Mouse (Mus musculus): ENCODE results near the gene Map4k3. TPM values are rescaled to one million over a fixed set of nuclear protein-coding genes. Genes with fewer than 3 reads are reported as not detected.
A peak's percentile ranks its signal among the peaks of the same experiment; 100 is the strongest.
"Not testable (repeated sequence)": the region's sequence is repeated elsewhere in the genome, so short reads cannot be mapped to it uniquely, and the experiment has no call there.

The Map4k3 gene
- polyA plus RNA-seq, 1 experiment, result 38.0 TPM

DNA sequence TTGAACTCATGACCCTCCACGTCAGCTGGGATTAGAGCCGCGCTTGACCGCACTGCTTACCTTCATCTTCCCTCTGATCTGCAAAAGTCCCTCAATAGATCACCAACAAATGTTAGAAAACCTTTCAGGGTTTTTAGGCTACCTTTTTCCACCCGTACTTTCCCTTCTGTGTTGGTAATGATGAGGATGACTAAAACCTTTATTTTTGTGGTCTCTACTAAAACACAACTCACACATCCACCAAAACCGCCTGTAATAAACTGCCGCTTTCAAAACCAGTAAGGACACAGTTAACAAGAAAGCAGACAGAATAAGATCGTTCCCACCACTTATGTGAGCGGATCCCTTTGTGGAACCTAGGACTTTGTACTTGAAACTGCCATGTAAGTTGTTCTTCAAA, 149.2 kb downstream of the Map4k3 start:
- Histone ChIP-seq H3K4me1 (ENCODE audit: control insufficient read depth, insufficient read depth, low read length) (no peaks in the 10 kb centered on the region; the same call in 1 of the 2 replicates), H3K4me3 (replicated peaks; ENCODE audit: extremely low read depth, low read depth, low read length) (no peak overlapping the region)
- no peak for TF ChIP-seq POLR2A (IDR thresholded peaks at IDR 0.05; ENCODE audit: borderline replicate concordance, extremely low read depth, low read depth, low read length)
- TF ChIP-seq CTCF (IDR thresholded peaks at IDR 0.05; ENCODE audit: insufficient read depth, low read length), result no peak
- no peak for DNase-seq
- WGBS, result 94% methylated on average over 9 of the region's 9 CpGs

DNA sequence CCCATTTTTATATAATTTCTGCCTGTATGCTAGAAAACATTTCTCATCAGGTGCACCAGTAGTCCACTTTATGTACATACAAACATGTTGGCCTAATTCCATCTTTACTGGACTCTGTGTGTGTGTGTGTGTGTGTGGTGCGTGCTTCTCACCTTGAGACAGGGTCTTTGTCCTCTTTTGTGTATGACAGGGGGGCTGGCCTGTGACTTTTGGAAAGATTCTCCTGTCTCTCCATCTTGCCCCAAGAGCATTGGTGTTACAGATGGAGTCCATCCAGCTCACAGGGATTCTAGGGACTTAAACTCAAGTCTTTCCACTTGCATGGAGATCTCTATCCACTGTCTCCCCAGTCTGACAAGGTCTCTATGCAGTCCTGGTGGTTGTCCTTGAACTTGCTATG, 150.2 kb downstream of the Map4k3 start:
- H3K4me3 ChIP-seq (replicated peaks; ENCODE audit: extremely low read depth, low read depth, low read length), result no peak overlapping the region
- 100% methylated on average over 1 of the region's 1 CpGs for WGBS
- TF ChIP-seq POLR2A (IDR thresholded peaks at IDR 0.05; ENCODE audit: borderline replicate concordance, extremely low read depth, low read depth, low read length) (no peak), CTCF (IDR thresholded peaks at IDR 0.05; ENCODE audit: insufficient read depth, low read length) (no peak)

DNA sequence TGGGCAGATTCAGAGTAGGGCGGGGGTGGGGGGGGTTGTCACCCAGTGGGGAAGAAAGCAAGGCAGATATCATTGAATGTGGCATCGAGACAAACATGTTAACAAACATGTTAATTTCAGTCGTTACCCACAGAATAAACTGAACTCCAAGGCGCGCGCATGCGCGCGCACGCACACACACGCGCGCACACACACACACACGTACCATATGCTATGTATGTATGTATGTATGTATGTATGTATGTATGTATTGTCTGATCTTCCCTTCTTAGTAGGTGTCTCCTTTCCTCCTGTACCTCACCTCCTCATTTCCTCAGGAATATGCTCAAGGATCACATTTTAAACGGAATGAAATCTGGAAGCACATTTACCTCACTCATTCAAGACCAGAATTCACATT, 150.6 kb downstream of the Map4k3 start, which contains the start of gene Cdkl4:
TSS of gene Cdkl4 (minus strand) at position 175 of the 400 bp plus-strand sequence.
- H3K4me1 ChIP-seq (ENCODE audit: control insufficient read depth, insufficient read depth, low read length), result no peaks in the 10 kb centered on the region; the same call in 1 of the 2 replicates
- DNase-seq, result no peak
- H3K4me3 ChIP-seq (replicated peaks; ENCODE audit: extremely low read depth, low read depth, low read length), result peak within 1 kb of the TSS; percentile 9
- TF ChIP-seq CTCF (IDR thresholded peaks at IDR 0.05; ENCODE audit: insufficient read depth, low read length) (no peak), POLR2A (IDR thresholded peaks at IDR 0.05; ENCODE audit: borderline replicate concordance, extremely low read depth, low read depth, low read length) (no peak)
- WGBS, result 77% methylated on average over 15 of the region's 15 CpGs

More for the DNA sequence above, 150.2 kb downstream of the Map4k3 start:
- no peak for DNase-seq
- no peaks in the 10 kb centered on the region; the same call in 1 of the 2 replicates for H3K4me1 ChIP-seq (ENCODE audit: control insufficient read depth, insufficient read depth, low read length)

DNA sequence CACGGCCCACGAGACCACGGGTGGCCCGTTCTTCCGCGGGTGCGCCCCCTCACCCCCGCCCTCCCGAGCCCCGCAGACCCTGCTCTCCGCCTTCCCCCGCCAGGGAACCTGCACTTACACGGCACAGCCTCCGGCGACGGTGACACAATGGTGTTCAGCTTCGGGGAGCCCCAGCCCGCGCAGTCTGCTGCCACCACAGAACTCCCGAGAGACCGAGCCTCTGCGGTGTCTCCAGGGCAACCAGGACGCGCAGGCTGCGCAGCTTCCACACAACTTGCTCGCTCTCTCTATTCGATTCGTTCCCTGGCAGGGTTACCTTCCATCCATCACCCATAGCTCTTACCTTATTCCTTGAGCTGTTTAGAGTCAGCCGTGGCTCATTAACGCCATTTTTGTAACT, 151.1 kb downstream of the Map4k3 start:
- Histone ChIP-seq H3K4me3 (replicated peaks; ENCODE audit: extremely low read depth, low read depth, low read length) (peak overlapping the region; percentile 9), H3K4me1 (ENCODE audit: control insufficient read depth, insufficient read depth, low read length) (no peaks in the 10 kb centered on the region; the same call in 1 of the 2 replicates)
- peak; percentile 17 for DNase-seq
- TF ChIP-seq POLR2A (IDR thresholded peaks at IDR 0.05; ENCODE audit: borderline replicate concordance, extremely low read depth, low read depth, low read length) (no peak), CTCF (IDR thresholded peaks at IDR 0.05; ENCODE audit: insufficient read depth, low read length) (no peak)
- whole genome bisulfite sequencing, result 3% methylated on average over 30 of the region's 30 CpGs

DNA sequence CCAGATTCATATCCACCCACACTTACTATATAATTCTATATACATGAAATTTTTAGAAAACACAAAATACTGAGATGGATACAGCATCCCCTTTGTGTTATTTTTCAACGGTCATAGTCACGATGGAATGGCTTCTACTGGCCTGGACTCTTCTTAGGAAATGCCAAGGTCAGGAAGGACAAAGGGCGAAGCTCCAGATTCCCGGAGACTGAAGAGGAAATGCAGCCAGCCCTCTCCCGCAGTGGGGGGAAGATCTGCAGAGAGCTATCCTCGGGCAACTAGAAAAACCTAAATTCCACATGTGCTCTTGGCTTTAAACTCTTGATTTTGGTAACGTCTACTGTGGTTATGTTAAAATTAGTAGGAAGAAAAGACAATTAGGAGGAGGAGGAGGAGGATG, 153.3 kb downstream of the Map4k3 start:
- Histone ChIP-seq H3K4me3 (replicated peaks; ENCODE audit: extremely low read depth, low read depth, low read length) (no peak overlapping the region), H3K4me1 (ENCODE audit: control insufficient read depth, insufficient read depth, low read length) (no peaks in the 10 kb centered on the region; the same call in 1 of the 2 replicates)
- TF ChIP-seq CTCF (IDR thresholded peaks at IDR 0.05; ENCODE audit: insufficient read depth, low read length), result no peak
- TF ChIP-seq POLR2A (IDR thresholded peaks at IDR 0.05; ENCODE audit: borderline replicate concordance, extremely low read depth, low read depth, low read length), result no peak
- DNase-seq, result no peak
- 36% methylated on average over 7 of the region's 7 CpGs for WGBS

DNA sequence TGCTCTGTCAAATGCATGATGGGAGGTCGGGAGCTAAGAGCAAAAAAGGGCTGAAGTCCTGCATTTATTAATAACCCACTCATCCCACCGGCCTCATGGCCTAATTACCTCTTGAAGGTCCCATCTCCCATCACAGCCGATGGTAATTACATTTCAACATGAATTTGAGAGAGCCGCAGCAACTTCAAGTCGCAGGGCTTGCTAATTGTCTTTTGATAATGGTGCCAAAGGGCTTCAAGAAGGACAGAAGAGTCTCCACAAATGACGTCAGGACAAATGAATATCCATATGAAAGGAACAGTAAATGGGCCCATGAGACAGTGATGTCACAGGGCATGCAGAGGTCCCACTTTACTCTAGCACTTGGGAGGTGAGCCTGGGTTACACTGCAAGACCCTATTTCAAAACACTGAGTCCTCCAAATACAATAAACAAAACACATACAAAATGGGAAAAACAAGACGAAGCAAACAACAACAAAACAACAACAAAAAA, 153.8 kb downstream of the Map4k3 start:
- DNase-seq, result no peak
- WGBS, result 82% methylated on average over 7 of the region's 7 CpGs
- Histone ChIP-seq H3K4me1 (ENCODE audit: control insufficient read depth, insufficient read depth, low read length) (no peaks in the 10 kb centered on the region; the same call in 1 of the 2 replicates), H3K4me3 (replicated peaks; ENCODE audit: extremely low read depth, low read depth, low read length) (no peak overlapping the region)
- no peak for TF ChIP-seq POLR2A (IDR thresholded peaks at IDR 0.05; ENCODE audit: borderline replicate concordance, extremely low read depth, low read depth, low read length)
- no peak for TF ChIP-seq CTCF (IDR thresholded peaks at IDR 0.05; ENCODE audit: insufficient read depth, low read length)

DNA sequence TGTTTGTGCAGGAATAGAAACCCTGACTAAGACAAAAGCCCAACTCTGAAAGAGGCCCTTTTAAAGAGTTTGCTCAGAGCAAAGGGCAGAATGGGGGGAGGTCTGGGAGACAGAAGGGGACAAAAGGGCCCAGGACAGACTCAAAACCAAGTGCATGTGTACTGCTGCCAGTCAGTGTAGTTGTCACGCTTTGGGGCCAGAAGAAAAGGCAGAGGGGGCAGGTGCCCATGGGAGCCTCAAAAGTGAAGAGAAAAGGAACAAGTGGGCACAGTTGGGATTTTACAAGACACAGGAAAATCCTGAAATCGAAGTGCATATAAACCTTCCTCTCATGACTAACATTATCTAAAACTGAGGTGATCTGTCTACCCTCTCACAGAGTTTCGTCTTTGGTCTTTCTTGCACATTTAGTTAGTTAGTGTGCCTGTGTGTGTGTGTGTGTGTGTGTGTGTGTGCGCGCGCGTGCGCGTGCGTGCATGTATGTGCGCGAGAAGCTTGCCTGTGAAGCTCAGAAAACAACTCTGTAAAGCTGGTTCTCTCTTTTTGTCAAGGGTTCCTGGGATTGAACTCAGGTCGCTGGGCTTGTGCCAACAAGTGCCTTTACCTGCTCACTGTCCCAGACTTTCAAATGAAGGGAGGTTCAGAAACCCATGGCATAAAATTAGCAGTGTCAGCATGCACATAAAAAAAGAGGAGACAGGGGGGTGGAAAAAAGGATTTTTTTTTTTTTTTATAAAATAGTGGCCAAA, 155.9 kb downstream of the Map4k3 start:
- no peak for TF ChIP-seq POLR2A (IDR thresholded peaks at IDR 0.05; ENCODE audit: borderline replicate concordance, extremely low read depth, low read depth, low read length)
- no peak for TF ChIP-seq CTCF (IDR thresholded peaks at IDR 0.05; ENCODE audit: insufficient read depth, low read length)
- 95% methylated on average over 13 of the region's 13 CpGs for WGBS
- no peak for DNase-seq
- Histone ChIP-seq H3K4me1 (ENCODE audit: control insufficient read depth, insufficient read depth, low read length) (no peaks in the 10 kb centered on the region; the same call in 1 of the 2 replicates), H3K4me3 (replicated peaks; ENCODE audit: extremely low read depth, low read depth, low read length) (no peak overlapping the region)

DNA sequence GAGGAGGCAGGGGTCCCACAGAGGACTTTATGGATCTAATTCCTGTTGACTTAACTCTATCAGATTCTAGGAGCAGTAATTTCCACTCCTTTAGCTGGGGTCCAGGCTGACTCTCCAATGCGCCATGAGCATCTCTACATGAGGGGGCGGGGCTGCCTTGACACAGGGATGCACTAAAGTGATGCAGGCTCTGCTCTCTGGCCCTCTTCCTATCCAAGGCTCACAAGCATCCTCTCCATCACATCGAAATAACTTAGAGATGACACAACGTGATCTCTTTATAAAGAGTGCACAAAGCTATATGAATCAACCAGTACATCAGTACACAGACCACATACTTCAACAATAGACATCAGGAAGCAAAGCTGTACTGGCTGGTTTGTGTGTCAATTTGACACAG, 156.8 kb downstream of the Map4k3 start:
- no peak overlapping the region for H3K4me3 ChIP-seq (replicated peaks; ENCODE audit: extremely low read depth, low read depth, low read length)
- H3K4me1 ChIP-seq (ENCODE audit: control insufficient read depth, insufficient read depth, low read length), result no peaks in the 10 kb centered on the region; the same call in 1 of the 2 replicates
- no peak for DNase-seq
- TF ChIP-seq POLR2A (IDR thresholded peaks at IDR 0.05; ENCODE audit: borderline replicate concordance, extremely low read depth, low read depth, low read length), result no peak
- no peak for TF ChIP-seq CTCF (IDR thresholded peaks at IDR 0.05; ENCODE audit: insufficient read depth, low read length)
- whole genome bisulfite sequencing, result 87% methylated on average over 4 of the region's 4 CpGs

DNA sequence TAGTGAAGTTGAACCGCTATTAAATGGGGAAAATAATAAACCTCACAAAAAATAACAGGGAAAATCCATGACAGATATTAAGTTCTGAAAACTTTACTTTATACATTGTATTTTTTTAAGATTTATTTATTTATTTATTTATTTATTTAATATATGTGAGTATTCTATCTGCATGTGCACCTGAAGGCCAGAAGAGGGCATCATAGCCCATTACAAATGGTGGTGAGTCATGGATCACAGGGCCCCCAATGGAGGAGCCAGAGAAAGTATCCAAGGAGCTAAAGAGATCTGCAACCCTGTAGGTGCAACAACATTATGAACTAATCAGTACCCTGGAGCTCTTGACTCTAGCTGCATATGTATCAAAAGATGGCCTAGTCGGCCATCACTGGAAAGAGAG, 158.6 kb downstream of the Map4k3 start:
- DNase-seq; H3K4me3 ChIP-seq (replicated peaks; ENCODE audit: extremely low read depth, low read depth, low read length); H3K4me1 ChIP-seq (ENCODE audit: control insufficient read depth, insufficient read depth, low read length): not testable (repeated sequence)
- 95% methylated on average over 1 of the region's 2 CpGs for WGBS
